Mouse (Mus musculus): ENCODE data around the gene Ppm1k. TPM values are rescaled to one million over a fixed set of nuclear protein-coding genes. Genes with fewer than 3 reads are reported as not detected.

Ppm1k gene
- polyA plus RNA-seq, 1 experiment from 2014 or later: 5.0 TPM

GRCm38 (mm10) chr6:57535971-57536669 lies 852 bp upstream of the Ppm1k start:
- 21% methylated on average over 14 of the region's 14 CpGs for WGBS
- peak; percentile 60; the same call in 1 of the 2 replicates for ATAC-seq (ENCODE audit: low FRiP score, low TSS enrichment)
- no peaks in the 10 kb centered on the region for H3K27me3 ChIP-seq (ENCODE audit: control insufficient read depth, insufficient read depth, low read length)
- H3K9me3 ChIP-seq (ENCODE audit: control insufficient read depth, low read length): no peaks in the 10 kb centered on the region
- peak overlapping the region; percentile 46 for H3K9ac ChIP-seq (ENCODE audit: low read depth, low read length)
- no peaks in the 10 kb centered on the region; the same call in 1 of the 2 replicates for H3K4me1 ChIP-seq (ENCODE audit: control insufficient read depth, insufficient read depth, low read length)
- no peaks in the 10 kb centered on the region for H3K36me3 ChIP-seq (ENCODE audit: control insufficient read depth, insufficient read depth, low read length)
- peak overlapping the region; percentile 43 for H3K4me3 ChIP-seq (ENCODE audit: low read length)
- peak overlapping the region; percentile 49; the same call in 1 of the 2 replicates for H3K27ac ChIP-seq (ENCODE audit: low read depth, low read length)
- H3K4me2 ChIP-seq (replicated peaks; ENCODE audit: low read depth, low read length): peak overlapping the region; percentile 48

- peak overlapping the region; percentile 72 for H3K4me3 ChIP-seq (ENCODE audit: low read length)
- peak; percentile 24 for ATAC-seq (ENCODE audit: low FRiP score, low TSS enrichment)
- no peaks in the 10 kb centered on the region for H3K27me3 ChIP-seq (ENCODE audit: control insufficient read depth, insufficient read depth, low read length)
- peak overlapping the region; percentile 69; the same call in 1 of the 2 replicates for H3K27ac ChIP-seq (ENCODE audit: low read depth, low read length)
- no peaks in the 10 kb centered on the region for H3K36me3 ChIP-seq (ENCODE audit: control insufficient read depth, insufficient read depth, low read length)
- H3K4me2 ChIP-seq (replicated peaks; ENCODE audit: low read depth, low read length): peak overlapping the region; percentile 76
- under 1% methylated on average over 31 of the region's 31 CpGs for WGBS
- no peaks in the 10 kb centered on the region; the same call in 1 of the 2 replicates for H3K4me1 ChIP-seq (ENCODE audit: control insufficient read depth, insufficient read depth, low read length)
- H3K9ac ChIP-seq (ENCODE audit: low read depth, low read length): peak overlapping the region; percentile 74
- H3K9me3 ChIP-seq (ENCODE audit: control insufficient read depth, low read length): no peaks in the 10 kb centered on the region
Observed at GRCm38 (mm10) chr6:57534611-57535286, 519 bp downstream of the Ppm1k start.

DNA sequence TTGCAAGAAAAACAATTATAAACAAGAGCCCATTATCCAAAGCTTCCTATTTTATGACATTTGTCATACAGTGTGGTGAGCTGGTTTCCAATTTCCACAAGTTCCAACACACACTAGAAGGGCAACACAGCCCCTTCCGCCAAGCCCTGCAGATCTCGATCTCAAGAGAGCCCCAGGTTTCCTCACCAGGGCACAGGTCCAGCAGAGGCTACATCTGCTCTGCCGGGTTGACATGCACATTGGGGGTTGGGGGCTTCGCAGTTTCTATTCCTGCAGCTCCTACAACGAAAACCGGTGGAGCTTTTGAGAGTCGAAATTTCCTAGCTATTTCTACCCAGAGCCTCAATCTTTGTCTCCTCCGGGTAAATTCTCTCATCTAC lies 1.0 kb downstream of the Ppm1k start:
- ATAC-seq (ENCODE audit: low FRiP score, low TSS enrichment): no peak
- no peaks in the 10 kb centered on the region for H3K27me3 ChIP-seq (ENCODE audit: control insufficient read depth, insufficient read depth, low read length)
- H3K36me3 ChIP-seq (ENCODE audit: control insufficient read depth, insufficient read depth, low read length): no peaks in the 10 kb centered on the region
- H3K27ac ChIP-seq (ENCODE audit: low read depth, low read length): peak overlapping the region; percentile 69; the same call in 1 of the 2 replicates
- H3K4me3 ChIP-seq (ENCODE audit: low read length): peak overlapping the region; percentile 72
- no peaks in the 10 kb centered on the region for H3K9me3 ChIP-seq (ENCODE audit: control insufficient read depth, low read length)
- peak overlapping the region; percentile 74 for H3K9ac ChIP-seq (ENCODE audit: low read depth, low read length)
- peak overlapping the region; percentile 76 for H3K4me2 ChIP-seq (replicated peaks; ENCODE audit: low read depth, low read length)
- no peaks in the 10 kb centered on the region; the same call in 1 of the 2 replicates for H3K4me1 ChIP-seq (ENCODE audit: control insufficient read depth, insufficient read depth, low read length)
- WGBS: 3% methylated on average over 8 of the region's 8 CpGs

DNA sequence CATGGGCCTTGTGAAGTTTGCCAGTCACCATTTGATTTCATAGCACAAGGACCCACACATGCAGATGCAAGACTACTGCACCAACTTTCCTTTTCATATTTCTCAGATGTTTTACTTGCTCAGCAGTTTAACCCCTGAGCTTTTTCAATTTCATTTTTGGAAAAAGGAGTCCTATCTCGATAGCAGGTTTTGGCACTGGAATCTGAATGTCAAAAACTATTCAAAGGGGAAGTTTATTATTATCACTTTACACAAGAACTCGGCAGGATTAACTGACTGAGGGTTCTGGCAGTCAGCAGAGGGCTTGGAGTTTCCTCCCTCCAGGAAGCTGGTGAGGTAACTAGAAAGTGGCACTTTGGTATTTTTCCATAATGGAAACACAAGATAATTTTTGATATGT lies 1.9 kb downstream of the Ppm1k start:
- Histone ChIP-seq H3K27ac (ENCODE audit: low read depth, low read length) (no peak overlapping the region), H3K4me2 (replicated peaks; ENCODE audit: low read depth, low read length) (peak overlapping the region; percentile 76), H3K9ac (ENCODE audit: low read depth, low read length) (no peak overlapping the region), H3K4me3 (ENCODE audit: low read length) (no peak overlapping the region), H3K4me1 (ENCODE audit: control insufficient read depth, insufficient read depth, low read length) (no peaks in the 10 kb centered on the region; the same call in 1 of the 2 replicates), H3K9me3 (ENCODE audit: control insufficient read depth, low read length) (no peaks in the 10 kb centered on the region), H3K36me3 (ENCODE audit: control insufficient read depth, insufficient read depth, low read length) (no peaks in the 10 kb centered on the region), H3K27me3 (ENCODE audit: control insufficient read depth, insufficient read depth, low read length) (no peaks in the 10 kb centered on the region)
- ATAC-seq (ENCODE audit: low FRiP score, low TSS enrichment): no peak
- WGBS: 63% methylated on average over 2 of the region's 2 CpGs

GRCm38 (mm10) chr6:57532022-57532421 lies 3.2 kb downstream of the Ppm1k start:
- no peak for ATAC-seq (ENCODE audit: low FRiP score, low TSS enrichment)
- Histone ChIP-seq H3K27ac (ENCODE audit: low read depth, low read length) (no peak overlapping the region), H3K9ac (ENCODE audit: low read depth, low read length) (no peak overlapping the region), H3K4me1 (ENCODE audit: control insufficient read depth, insufficient read depth, low read length) (no peaks in the 10 kb centered on the region; the same call in 1 of the 2 replicates), H3K4me2 (replicated peaks; ENCODE audit: low read depth, low read length) (no peak overlapping the region), H3K9me3 (ENCODE audit: control insufficient read depth, low read length) (no peaks in the 10 kb centered on the region), H3K4me3 (ENCODE audit: low read length) (no peak overlapping the region), H3K27me3 (ENCODE audit: control insufficient read depth, insufficient read depth, low read length) (no peaks in the 10 kb centered on the region), H3K36me3 (ENCODE audit: control insufficient read depth, insufficient read depth, low read length) (no peaks in the 10 kb centered on the region)
- WGBS: 91% methylated on average over 1 of the region's 1 CpGs

GRCm38 (mm10) chr6:57531441-57531840 lies 3.8 kb downstream of the Ppm1k start:
- 56% methylated on average over 1 of the region's 1 CpGs for WGBS
- ATAC-seq (ENCODE audit: low FRiP score, low TSS enrichment): no peak
- Histone ChIP-seq H3K4me2 (replicated peaks; ENCODE audit: low read depth, low read length) (no peak overlapping the region), H3K4me1 (ENCODE audit: control insufficient read depth, insufficient read depth, low read length) (no peaks in the 10 kb centered on the region; the same call in 1 of the 2 replicates), H3K27me3 (ENCODE audit: control insufficient read depth, insufficient read depth, low read length) (no peaks in the 10 kb centered on the region), H3K9me3 (ENCODE audit: control insufficient read depth, low read length) (no peaks in the 10 kb centered on the region), H3K9ac (ENCODE audit: low read depth, low read length) (no peak overlapping the region), H3K4me3 (ENCODE audit: low read length) (no peak overlapping the region), H3K27ac (ENCODE audit: low read depth, low read length) (no peak overlapping the region), H3K36me3 (ENCODE audit: control insufficient read depth, insufficient read depth, low read length) (no peaks in the 10 kb centered on the region)

- no peaks in the 10 kb centered on the region for H3K9me3 ChIP-seq (ENCODE audit: control insufficient read depth, low read length)
- WGBS: 79% methylated on average over 4 of the region's 4 CpGs
- no peak overlapping the region for H3K4me3 ChIP-seq (ENCODE audit: low read length)
- H3K27ac ChIP-seq (ENCODE audit: low read depth, low read length): no peak overlapping the region
- no peaks in the 10 kb centered on the region; the same call in 1 of the 2 replicates for H3K4me1 ChIP-seq (ENCODE audit: control insufficient read depth, insufficient read depth, low read length)
- no peaks in the 10 kb centered on the region for H3K36me3 ChIP-seq (ENCODE audit: control insufficient read depth, insufficient read depth, low read length)
- H3K27me3 ChIP-seq (ENCODE audit: control insufficient read depth, insufficient read depth, low read length): no peaks in the 10 kb centered on the region
- H3K4me2 ChIP-seq (replicated peaks; ENCODE audit: low read depth, low read length): no peak overlapping the region
- ATAC-seq (ENCODE audit: low FRiP score, low TSS enrichment): no peak
- no peak overlapping the region for H3K9ac ChIP-seq (ENCODE audit: low read depth, low read length)
Observed at GRCm38 (mm10) chr6:57531011-57531410, 4.3 kb downstream of the Ppm1k start.

DNA sequence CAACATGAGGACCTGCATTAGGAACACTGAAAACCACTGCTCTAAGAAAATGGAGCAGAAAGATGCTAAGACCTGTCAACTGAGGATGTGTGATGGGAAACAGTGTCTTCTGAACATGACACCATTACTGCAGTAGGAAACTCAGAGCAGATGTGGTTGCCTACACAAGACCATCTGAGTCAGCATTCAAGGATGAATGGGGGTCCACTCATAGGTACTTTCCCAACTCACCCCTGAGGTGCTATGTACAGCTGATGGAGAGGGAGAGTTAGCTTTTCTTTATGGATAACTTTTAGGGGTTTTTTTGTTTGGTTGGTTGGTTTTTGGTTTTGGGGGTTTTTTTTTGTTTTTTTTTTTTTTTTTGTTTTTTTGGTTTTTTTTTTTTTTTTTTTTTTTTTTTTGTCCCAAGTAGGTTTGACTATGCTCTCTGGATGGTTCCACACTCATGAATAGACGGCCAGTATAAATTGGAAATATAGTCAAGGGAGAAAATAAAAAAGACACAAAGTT lies 5.9 kb downstream of the Ppm1k start:
- Histone ChIP-seq H3K9ac (ENCODE audit: low read depth, low read length) (no peak overlapping the region), H3K9me3 (ENCODE audit: control insufficient read depth, low read length) (no peaks in the 10 kb centered on the region), H3K36me3 (ENCODE audit: control insufficient read depth, insufficient read depth, low read length) (no peaks in the 10 kb centered on the region; the same call in 1 of the 2 replicates), H3K4me3 (ENCODE audit: low read length) (no peak overlapping the region), H3K4me2 (replicated peaks; ENCODE audit: low read depth, low read length) (no peak overlapping the region), H3K27ac (ENCODE audit: low read depth, low read length) (no peak overlapping the region), H3K4me1 (ENCODE audit: control insufficient read depth, insufficient read depth, low read length) (no peaks in the 10 kb centered on the region; the same call in 1 of the 2 replicates), H3K27me3 (ENCODE audit: control insufficient read depth, insufficient read depth, low read length) (no peaks in the 10 kb centered on the region)
- ATAC-seq (ENCODE audit: low FRiP score, low TSS enrichment): no peak
- WGBS: 100% methylated on average over 1 of the region's 1 CpGs

- Histone ChIP-seq H3K27me3 (ENCODE audit: control insufficient read depth, insufficient read depth, low read length) (no peaks in the 10 kb centered on the region), H3K4me3 (ENCODE audit: low read length) (no peak overlapping the region), H3K9ac (ENCODE audit: low read depth, low read length) (no peak overlapping the region), H3K36me3 (ENCODE audit: control insufficient read depth, insufficient read depth, low read length) (peaks cover 1% of the 10 kb centered on the region; the same call in 1 of the 2 replicates), H3K27ac (ENCODE audit: low read depth, low read length) (no peak overlapping the region), H3K4me1 (ENCODE audit: control insufficient read depth, insufficient read depth, low read length) (no peaks in the 10 kb centered on the region), H3K4me2 (replicated peaks; ENCODE audit: low read depth, low read length) (no peak overlapping the region), H3K9me3 (ENCODE audit: control insufficient read depth, low read length) (no peaks in the 10 kb centered on the region)
- ATAC-seq (ENCODE audit: low FRiP score, low TSS enrichment): 0 out of 2 replicates have a peak, but pooled peaks have one; percentile 24
- WGBS: 76% methylated on average over 2 of the region's 2 CpGs
Observed at GRCm38 (mm10) chr6:57526933-57527332, 8.3 kb downstream of the Ppm1k start.

Measured in kidney, embryonic 14.5 days (tissue).